Mouse (Mus musculus): ENCODE measurements at regions not wholly inside any gene's neighbourhood (a gene's known extent, or its start where the extent isn't known, plus 50 kb on each side); places are given as distances from the start of the nearest gene placed in this dataset.

GRCm38 (mm10) chr3:67661529-67661928 is 79.0 kb downstream of the Mfsd1 start:
- Histone ChIP-seq H3K9me3 (ENCODE audit: control insufficient read depth, low read length) (no peaks in the 10 kb centered on the region), H3K27ac (no peak overlapping the region), H3K27me3 (ENCODE audit: control insufficient read depth, insufficient read depth, low read length) (no peaks in the 10 kb centered on the region), H3K9ac (no peak overlapping the region), H3K4me2 (replicated peaks) (no peak overlapping the region), H3K4me1 (replicated peaks; ENCODE audit: control insufficient read depth, insufficient read depth, low read length) (no peaks in the 10 kb centered on the region), H3K36me3 (replicated peaks; ENCODE audit: control insufficient read depth, insufficient read depth) (no peaks in the 10 kb centered on the region), H3K4me3 (replicated peaks; ENCODE audit: low read length) (no peak overlapping the region)
- no peak for ATAC-seq (ENCODE audit: low FRiP score)
- DNase-seq (ENCODE audit: low spot score), result no peak
- 87% methylated on average over 3 of the region's 3 CpGs for WGBS

GRCm38 (mm10) chr3:67709322-67709721 is 126.8 kb downstream of the Mfsd1 start:
- H3K4me2 ChIP-seq (replicated peaks), result no peak overlapping the region
- no peaks in the 10 kb centered on the region for H3K27me3 ChIP-seq (ENCODE audit: control insufficient read depth, insufficient read depth, low read length)
- no peak for DNase-seq (ENCODE audit: low spot score)
- H3K4me1 ChIP-seq (replicated peaks; ENCODE audit: control insufficient read depth, insufficient read depth, low read length), result no peaks in the 10 kb centered on the region
- H3K36me3 ChIP-seq (replicated peaks; ENCODE audit: control insufficient read depth, insufficient read depth), result no peaks in the 10 kb centered on the region
- no peaks in the 10 kb centered on the region for H3K9me3 ChIP-seq (ENCODE audit: control insufficient read depth, low read length)
- H3K27ac ChIP-seq, result no peak overlapping the region
- H3K9ac ChIP-seq, result no peak overlapping the region
- 55% methylated on average over 6 of the region's 6 CpGs for WGBS
- no peak overlapping the region for H3K4me3 ChIP-seq (replicated peaks; ENCODE audit: low read length)
- ATAC-seq (ENCODE audit: low FRiP score), result no peak

- no peaks in the 10 kb centered on the region for H3K27me3 ChIP-seq (ENCODE audit: control insufficient read depth, insufficient read depth, low read length)
- ATAC-seq (ENCODE audit: low FRiP score), result no peak
- H3K4me1 ChIP-seq (replicated peaks; ENCODE audit: control insufficient read depth, insufficient read depth, low read length), result no peaks in the 10 kb centered on the region
- H3K4me3 ChIP-seq (replicated peaks; ENCODE audit: low read length), result no peak overlapping the region
- no peak for DNase-seq (ENCODE audit: low spot score)
- no peaks in the 10 kb centered on the region for H3K36me3 ChIP-seq (replicated peaks; ENCODE audit: control insufficient read depth, insufficient read depth)
- no peak overlapping the region for H3K4me2 ChIP-seq (replicated peaks)
- no peaks in the 10 kb centered on the region for H3K9me3 ChIP-seq (ENCODE audit: control insufficient read depth, low read length)
- H3K9ac ChIP-seq, result no peak overlapping the region
- WGBS, result 57% methylated on average over 2 of the region's 2 CpGs
- H3K27ac ChIP-seq, result no peak overlapping the region
Observed at GRCm38 (mm10) chr3:67711716-67712115, 129.2 kb downstream of the Mfsd1 start.

GRCm38 (mm10) chr3:67731921-67732320 is 149.4 kb downstream of the Mfsd1 start:
- no peaks in the 10 kb centered on the region for H3K27me3 ChIP-seq (ENCODE audit: control insufficient read depth, insufficient read depth, low read length)
- no peak overlapping the region for H3K4me2 ChIP-seq (replicated peaks)
- no peaks in the 10 kb centered on the region for H3K4me1 ChIP-seq (replicated peaks; ENCODE audit: control insufficient read depth, insufficient read depth, low read length)
- no peaks in the 10 kb centered on the region for H3K9me3 ChIP-seq (ENCODE audit: control insufficient read depth, low read length)
- no peaks in the 10 kb centered on the region for H3K36me3 ChIP-seq (replicated peaks; ENCODE audit: control insufficient read depth, insufficient read depth)
- WGBS, result 93% methylated on average over 3 of the region's 3 CpGs
- ATAC-seq (ENCODE audit: low FRiP score) (no peak), DNase-seq (ENCODE audit: low spot score) (no peak)
- no peak overlapping the region for H3K27ac ChIP-seq
- H3K9ac ChIP-seq, result no peak overlapping the region
- no peak overlapping the region for H3K4me3 ChIP-seq (replicated peaks; ENCODE audit: low read length)

- H3K9me3 ChIP-seq (ENCODE audit: control insufficient read depth, low read length), result no peaks in the 10 kb centered on the region
- DNase-seq (ENCODE audit: low spot score), result no peak
Observed at GRCm38 (mm10) chr3:67732858-67733257, 150.3 kb downstream of the Mfsd1 start.

GRCm38 (mm10) chr3:67754256-67754655 is 137.8 kb upstream of the Iqcj start:
- H3K9ac ChIP-seq, result no peak overlapping the region
- H3K4me3 ChIP-seq (replicated peaks; ENCODE audit: low read length), result no peak overlapping the region
- H3K9me3 ChIP-seq (ENCODE audit: control insufficient read depth, low read length), result no peaks in the 10 kb centered on the region
- WGBS, result 94% methylated on average over 2 of the region's 2 CpGs
- no peak for DNase-seq (ENCODE audit: low spot score)
- H3K27ac ChIP-seq, result no peak overlapping the region
- H3K36me3 ChIP-seq (replicated peaks; ENCODE audit: control insufficient read depth, insufficient read depth), result no peaks in the 10 kb centered on the region
- H3K27me3 ChIP-seq (ENCODE audit: control insufficient read depth, insufficient read depth, low read length), result no peaks in the 10 kb centered on the region
- H3K4me2 ChIP-seq (replicated peaks), result no peak overlapping the region
- no peaks in the 10 kb centered on the region for H3K4me1 ChIP-seq (replicated peaks; ENCODE audit: control insufficient read depth, insufficient read depth, low read length)
- no peak for ATAC-seq (ENCODE audit: low FRiP score)

More at GRCm38 (mm10) chr3:67732858-67733257, 150.3 kb downstream of the Mfsd1 start:
- no peak overlapping the region for H3K9ac ChIP-seq
- no peak for ATAC-seq (ENCODE audit: low FRiP score)
- H3K27me3 ChIP-seq (ENCODE audit: control insufficient read depth, insufficient read depth, low read length), result no peaks in the 10 kb centered on the region
- H3K27ac ChIP-seq, result no peak overlapping the region
- WGBS, result 62% methylated on average over 2 of the region's 2 CpGs
- no peak overlapping the region for H3K4me3 ChIP-seq (replicated peaks; ENCODE audit: low read length)
- no peak overlapping the region for H3K4me2 ChIP-seq (replicated peaks)
- H3K36me3 ChIP-seq (replicated peaks; ENCODE audit: control insufficient read depth, insufficient read depth), result no peaks in the 10 kb centered on the region
- H3K4me1 ChIP-seq (replicated peaks; ENCODE audit: control insufficient read depth, insufficient read depth, low read length), result no peaks in the 10 kb centered on the region

GRCm38 (mm10) chr3:67768603-67769002 is 123.4 kb upstream of the Iqcj start:
- ATAC-seq (ENCODE audit: low FRiP score) (no peak), DNase-seq (ENCODE audit: low spot score) (no peak)
- WGBS, result 88% methylated on average over 2 of the region's 2 CpGs
- no peak overlapping the region for H3K9ac ChIP-seq
- no peak overlapping the region for H3K4me2 ChIP-seq (replicated peaks)
- H3K4me1 ChIP-seq (replicated peaks; ENCODE audit: control insufficient read depth, insufficient read depth, low read length), result no peaks in the 10 kb centered on the region
- H3K36me3 ChIP-seq (replicated peaks; ENCODE audit: control insufficient read depth, insufficient read depth), result no peaks in the 10 kb centered on the region
- H3K27ac ChIP-seq, result no peak overlapping the region
- H3K4me3 ChIP-seq (replicated peaks; ENCODE audit: low read length), result no peak overlapping the region
- H3K9me3 ChIP-seq (ENCODE audit: control insufficient read depth, low read length), result no peaks in the 10 kb centered on the region
- H3K27me3 ChIP-seq (ENCODE audit: control insufficient read depth, insufficient read depth, low read length), result no peaks in the 10 kb centered on the region

- no peak for DNase-seq (ENCODE audit: low spot score)
- Histone ChIP-seq H3K27ac (no peak overlapping the region), H3K4me3 (replicated peaks; ENCODE audit: low read length) (no peak overlapping the region), H3K9me3 (ENCODE audit: control insufficient read depth, low read length) (no peaks in the 10 kb centered on the region), H3K36me3 (replicated peaks; ENCODE audit: control insufficient read depth, insufficient read depth) (no peaks in the 10 kb centered on the region), H3K4me2 (replicated peaks) (no peak overlapping the region), H3K9ac (no peak overlapping the region), H3K4me1 (replicated peaks; ENCODE audit: control insufficient read depth, insufficient read depth, low read length) (no peaks in the 10 kb centered on the region), H3K27me3 (ENCODE audit: control insufficient read depth, insufficient read depth, low read length) (no peaks in the 10 kb centered on the region)
- no peak for ATAC-seq (ENCODE audit: low FRiP score)
- WGBS, result 88% methylated on average over 2 of the region's 2 CpGs
Observed at GRCm38 (mm10) chr3:67773403-67773802, 118.6 kb upstream of the Iqcj start.

- ATAC-seq (ENCODE audit: low FRiP score), result no peak
- no peak overlapping the region for H3K4me2 ChIP-seq (replicated peaks)
- no peak overlapping the region for H3K4me3 ChIP-seq (replicated peaks; ENCODE audit: low read length)
- no peaks in the 10 kb centered on the region for H3K9me3 ChIP-seq (ENCODE audit: control insufficient read depth, low read length)
- DNase-seq (ENCODE audit: low spot score), result no peak
- no peak overlapping the region for H3K9ac ChIP-seq
- H3K36me3 ChIP-seq (replicated peaks; ENCODE audit: control insufficient read depth, insufficient read depth), result no peaks in the 10 kb centered on the region
- WGBS, result 89% methylated on average over 4 of the region's 4 CpGs
- no peak overlapping the region for H3K27ac ChIP-seq
- no peaks in the 10 kb centered on the region for H3K4me1 ChIP-seq (replicated peaks; ENCODE audit: control insufficient read depth, insufficient read depth, low read length)
- H3K27me3 ChIP-seq (ENCODE audit: control insufficient read depth, insufficient read depth, low read length), result no peaks in the 10 kb centered on the region
Observed at GRCm38 (mm10) chr3:67782177-67782576, 109.8 kb upstream of the Iqcj start.

- no peak overlapping the region for H3K9ac ChIP-seq
- H3K9me3 ChIP-seq (ENCODE audit: control insufficient read depth, low read length), result no peaks in the 10 kb centered on the region
- no peak for ATAC-seq (ENCODE audit: low FRiP score)
- WGBS, result 60% methylated on average over 9 of the region's 9 CpGs
- no peak overlapping the region for H3K27ac ChIP-seq
- H3K27me3 ChIP-seq (ENCODE audit: control insufficient read depth, insufficient read depth, low read length), result no peaks in the 10 kb centered on the region
- no peak for DNase-seq (ENCODE audit: low spot score)
- no peak overlapping the region for H3K4me3 ChIP-seq (replicated peaks; ENCODE audit: low read length)
- H3K36me3 ChIP-seq (replicated peaks; ENCODE audit: control insufficient read depth, insufficient read depth), result no peaks in the 10 kb centered on the region
- H3K4me2 ChIP-seq (replicated peaks), result no peak overlapping the region
- no peaks in the 10 kb centered on the region for H3K4me1 ChIP-seq (replicated peaks; ENCODE audit: control insufficient read depth, insufficient read depth, low read length)
Observed at GRCm38 (mm10) chr3:67806847-67807601, 85.0 kb upstream of the Iqcj start.
